In the genomic region with DNA sequence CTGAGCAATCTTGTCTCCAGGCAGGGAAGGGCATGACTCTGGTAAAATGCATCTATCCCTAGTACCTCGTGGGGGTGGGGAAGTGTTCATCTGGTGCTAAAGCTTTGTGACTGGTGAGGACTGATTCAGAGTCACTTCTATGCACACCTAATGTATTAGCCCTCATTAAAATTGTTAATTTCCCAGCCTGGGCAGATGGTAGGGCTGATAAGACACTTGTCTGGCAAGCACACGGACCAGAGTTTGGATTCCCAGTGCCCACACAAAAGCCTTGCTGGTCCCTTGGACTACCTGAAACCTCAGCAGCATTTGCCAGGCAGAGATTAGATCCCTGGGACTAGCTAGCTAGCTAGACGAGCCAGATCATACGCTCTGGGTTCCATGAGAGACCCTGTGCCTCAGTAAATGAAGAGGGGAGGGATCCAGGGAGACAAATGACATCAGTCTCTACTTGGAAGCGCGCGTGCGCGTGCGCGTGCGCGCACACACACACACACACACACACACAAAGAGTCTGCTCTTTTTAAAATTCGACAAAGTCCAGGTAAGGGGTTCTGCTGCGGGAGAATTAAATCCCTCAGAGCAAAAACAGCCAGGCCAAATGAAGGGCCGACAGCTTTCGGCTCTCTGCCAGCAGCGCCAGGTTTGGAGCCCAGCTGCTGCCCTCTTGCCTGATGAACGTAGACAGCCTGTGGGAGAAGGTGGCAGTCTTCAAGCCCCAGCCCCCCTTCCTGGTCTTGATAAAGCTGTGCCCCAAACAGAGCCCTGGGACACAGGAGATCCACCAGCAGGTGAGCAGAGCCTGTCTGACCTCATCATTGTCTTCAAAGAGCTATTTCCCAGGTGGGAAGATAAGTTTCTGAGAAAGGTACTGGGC, we compare ENCODE assay signal across 14 mouse cellular contexts. TPM values are rescaled to one million over a fixed set of nuclear protein-coding genes. Genes with fewer than 3 reads are reported as not detected.
A peak's percentile ranks its signal among the peaks of the same experiment; 100 is the strongest.
DNase-seq lines count a peak whose midpoint lies in the region; ATAC-seq and TF ChIP-seq lines count a peak whose summit lies in the region.
"Had no signal": no experiment of that assay in that cellular context is flagged by ENCODE, and none has a peak within 500 bp of the region (broad histone marks: within the 10 kb centered on the region; RNA-seq: fewer than 3 reads in every experiment).

No protein-coding gene starts in this region.

- intact Hi-C loops in heart, postnatal 10 days (cut with DNase I), result no loop called here

- no peak for TF ChIP-seq CTCF in hindbrain, postnatal 0 days (IDR thresholded peaks at IDR 0.05; ENCODE audit: low read depth)

- H3K27ac ChIP-seq in heart, embryonic 13.5 days (replicated peaks), result no peak overlapping the region
- peak overlapping the region; percentile 64; the same call in 1 of the 2 replicates for H3K27ac ChIP-seq in hindbrain, postnatal 0 days
- H3K27ac ChIP-seq: embryonic facial prominence, embryonic 15.5 days; kidney, postnatal 0 days; limb, embryonic 12.5 days had no signal

- no peaks in the 10 kb centered on the region for H3K36me3 ChIP-seq in heart, embryonic 13.5 days
- H3K36me3 ChIP-seq in hindbrain, postnatal 0 days (ENCODE audit: insufficient read depth, low read length), result no peaks in the 10 kb centered on the region
- H3K36me3 ChIP-seq: embryonic facial prominence, embryonic 15.5 days; limb, embryonic 12.5 days had no signal

- DNase-seq in heart, postnatal 10 days, result no peak
- peak; percentile 48 for DNase-seq in brain, adult 2 months (ENCODE audit: low read depth, low spot score)
- peak; percentile 66 to 78 for DNase-seq in cerebellum, postnatal 25 days
- DNase-seq in hindbrain, postnatal 0 days (ENCODE audit: low spot score), result peak; percentile 61
- DNase-seq in frontal cortex, postnatal 36 days (ENCODE audit: low spot score in 2 of 2), result no peak
- DNase-seq in urinary bladder, postnatal 4 days (ENCODE audit: low spot score in 2 of 2), result no peak
- DNase-seq: lung, postnatal 10 days; thymus, adult 18-20 months had no signal

- no peak for ATAC-seq in heart, embryonic 13.5 days (ENCODE audit: extremely low read depth, insufficient number of reproducible peaks, low FRiP score, low TSS enrichment)
- ATAC-seq in hindbrain, postnatal 0 days, result peak; percentile 53; the same call in 1 of the 2 replicates

- H3K4me3 ChIP-seq in heart, embryonic 13.5 days, result no peak overlapping the region
- no peak overlapping the region for H3K4me3 ChIP-seq in hindbrain, postnatal 0 days (ENCODE audit: low read length)
- H3K4me3 ChIP-seq: embryonic facial prominence, embryonic 15.5 days; limb, embryonic 12.5 days had no signal

- 0 out of 2 replicates have a peak, but pooled peaks cover 3% of the 10 kb centered on the region for H3K27me3 ChIP-seq in heart, embryonic 13.5 days (replicated peaks)
- no peaks in the 10 kb centered on the region for H3K27me3 ChIP-seq in hindbrain, postnatal 0 days (ENCODE audit: insufficient read depth, low read length)
- H3K27me3 ChIP-seq: CH12.LX; embryonic facial prominence, embryonic 15.5 days; limb, embryonic 12.5 days had no signal

- H3K4me1 ChIP-seq in heart, embryonic 13.5 days, result peaks cover 21% of the 10 kb centered on the region
- peaks cover 9% of the 10 kb centered on the region; the same call in 1 of the 2 replicates for H3K4me1 ChIP-seq in hindbrain, postnatal 0 days (ENCODE audit: insufficient read depth, low read length)

- no peaks in the 10 kb centered on the region for H3K9me3 ChIP-seq in heart, embryonic 13.5 days
- H3K9me3 ChIP-seq in hindbrain, postnatal 0 days (ENCODE audit: low read length), result no peaks in the 10 kb centered on the region
- H3K9me3 ChIP-seq: embryonic facial prominence, embryonic 15.5 days; limb, embryonic 12.5 days had no signal

- 56% methylated on average over 19 of the region's 19 CpGs for WGBS in heart, embryonic 13.5 days
- WGBS in hindbrain, postnatal 0 days, result 48% methylated on average over 19 of the region's 19 CpGs

- H3K9ac ChIP-seq in heart, embryonic 13.5 days, result peak overlapping the region; percentile 30; the same call in 1 of the 2 replicates
- 0 out of 2 replicates have a peak overlapping the region, but pooled peaks have one; percentile 24 for H3K9ac ChIP-seq in hindbrain, postnatal 0 days (replicated peaks; ENCODE audit: low read length)
- H3K9ac ChIP-seq: embryonic facial prominence, embryonic 15.5 days; limb, embryonic 12.5 days had no signal

- H3K4me2 ChIP-seq in heart, embryonic 13.5 days, result peak overlapping the region; percentile 5; the same call in 1 of the 2 replicates
- peak overlapping the region; percentile 21; the same call in 1 of the 2 replicates for H3K4me2 ChIP-seq in hindbrain, postnatal 0 days (ENCODE audit: low read depth, low read length)
- H3K4me2 ChIP-seq: embryonic facial prominence, embryonic 15.5 days; limb, embryonic 12.5 days had no signal

RNA-seq across cellular contexts. Expression of a gene that starts 8.9 kb away (rescaled TPM):
- polyA plus RNA-seq in heart, embryonic 13.5 days (2015; fragmentation: Nextera tagmentation; extraction: Ambion mirVana), result 19.1 TPM in 2 replicates
- 10 to 100 TPM; 18.7 to 20.2 TPM for total RNA-seq in heart, postnatal 10 days (2021)
- total RNA-seq in hindbrain, postnatal 0 days (2014; rRNA removed), result 20.9 and 27.2 TPM in 2 replicates
- polyA plus RNA-seq in hindbrain, postnatal 0 days (2015; fragmentation: Nextera tagmentation; extraction: Ambion mirVana), result 16.8 and 18.3 TPM in 2 replicates

RNA-seq across cellular contexts. Expression of a gene that starts 16.3 kb away (rescaled TPM):
- polyA plus RNA-seq in heart, embryonic 13.5 days (2015; fragmentation: Nextera tagmentation; extraction: Ambion mirVana), result 26.3 and 28.2 TPM in 2 replicates
- 10 to 100 TPM; 23.1 to 23.3 TPM for total RNA-seq in heart, postnatal 10 days (2021)
- 75.7 and 87.3 TPM in 2 replicates for total RNA-seq in hindbrain, postnatal 0 days (2014; rRNA removed)
- polyA plus RNA-seq in hindbrain, postnatal 0 days (2015; fragmentation: Nextera tagmentation; extraction: Ambion mirVana), result 59.7 and 60.9 TPM in 2 replicates

RNA-seq across cellular contexts. Expression of a gene that starts 40.9 kb away (rescaled TPM):
- polyA plus RNA-seq in heart, embryonic 13.5 days (2015; fragmentation: Nextera tagmentation; extraction: Ambion mirVana), result not detected in 2 replicates
- total RNA-seq in heart, postnatal 10 days (2021), result not detected
- total RNA-seq in hindbrain, postnatal 0 days (2014; rRNA removed), result not detected in 2 replicates
- polyA plus RNA-seq in hindbrain, postnatal 0 days (2015; fragmentation: Nextera tagmentation; extraction: Ambion mirVana), result 0.64 and 0.87 TPM in 2 replicates
- total RNA-seq: CH12.LX; granulocyte monocyte progenitor cell, adult 5-6 weeks had no signal
- polyA plus RNA-seq: kidney, postnatal 0 days; limb, embryonic 12.5 days had no signal

Comparison
In these comparisons a context has a peak if more than half of its experiments do, and no peak if none do; other contexts are left out.
1. DNase-seq: peak in brain, adult 2 months (single experiment), cerebellum, postnatal 25 days (2 of 2) and hindbrain, postnatal 0 days (single experiment); none in heart, postnatal 10 days (0 of 2), frontal cortex, postnatal 36 days (0 of 2) and urinary bladder, postnatal 4 days (0 of 2).